Comparison of ENCODE assay signal across 18 mouse cellular contexts in genomic region chr9:23035306-23035705, GRCm38 (mm10).
DNase-seq lines count a peak whose midpoint lies in the region; ATAC-seq and TF ChIP-seq lines count a peak whose summit lies in the region.
"Had no signal": no experiment of that assay in that cellular context is flagged by ENCODE, and none has a peak within 500 bp of the region (broad histone marks: within the 10 kb centered on the region; RNA-seq: fewer than 3 reads in every experiment).

No protein-coding gene starts in this region.

- no peaks in the 10 kb centered on the region; the same call in 1 of the 2 replicates for H3K4me1 ChIP-seq in liver, adult 2 months (ENCODE audit: control insufficient read depth, insufficient read depth, low read length)
- H3K4me1 ChIP-seq in liver, embryonic 12.5 days, result no peaks in the 10 kb centered on the region
- peaks cover 18% of the 10 kb centered on the region for H3K4me1 ChIP-seq in neural tube, embryonic 14.5 days (ENCODE audit: control insufficient read depth, insufficient read depth, low read length)
- peaks cover 6% of the 10 kb centered on the region for H3K4me1 ChIP-seq in forebrain, embryonic 14.5 days (ENCODE audit: control insufficient read depth, insufficient read depth, low read length)

- peak overlapping the region; percentile 59; the same call in 1 of the 2 replicates for H3K27ac ChIP-seq in liver, adult 2 months (replicated peaks; ENCODE audit: insufficient read depth, low read depth, low read length)
- no peak overlapping the region for H3K27ac ChIP-seq in liver, embryonic 12.5 days
- H3K27ac ChIP-seq in neural tube, embryonic 14.5 days (ENCODE audit: low read depth, low read length), result no peak overlapping the region
- no peak overlapping the region for H3K27ac ChIP-seq in forebrain, embryonic 14.5 days (ENCODE audit: low read depth, low read length)
- H3K27ac ChIP-seq: forebrain, embryonic 12.5 days; heart, embryonic 15.5 days; hindbrain, embryonic 14.5 days; layer of hippocampus, adult 2 months; limb, embryonic 15.5 days had no signal

- WGBS in liver, adult 2 months, result 64% methylated on average over 6 of the region's 6 CpGs
- WGBS in liver, embryonic 12.5 days (ENCODE audit: insufficient replicate concordance), result 6% methylated on average over 6 of the region's 6 CpGs
- 79% methylated on average over 6 of the region's 6 CpGs for WGBS in neural tube, embryonic 14.5 days
- WGBS in forebrain, embryonic 14.5 days, result 81% methylated on average over 6 of the region's 6 CpGs

- no peaks in the 10 kb centered on the region for H3K27me3 ChIP-seq in liver, adult 2 months (ENCODE audit: control insufficient read depth, insufficient read depth, low read length)
- peaks cover 28% of the 10 kb centered on the region for H3K27me3 ChIP-seq in liver, embryonic 12.5 days (replicated peaks)
- H3K27me3 ChIP-seq in neural tube, embryonic 14.5 days (ENCODE audit: control insufficient read depth, insufficient read depth, low read length), result no peaks in the 10 kb centered on the region
- no peaks in the 10 kb centered on the region for H3K27me3 ChIP-seq in forebrain, embryonic 14.5 days (replicated peaks; ENCODE audit: control insufficient read depth, insufficient read depth, low read length)

- TF ChIP-seq POLR2A in liver, adult 2 months (IDR thresholded peaks at IDR 0.05; ENCODE audit: extremely low read depth, insufficient read depth, low read length), result no peak

- peak; percentile 27 for DNase-seq in heart, adult 8-10 months (ENCODE audit: low spot score)
- no peak for DNase-seq in heart, adult 9 months (ENCODE audit: low spot score in 2 of 2)
- no peak for DNase-seq in liver, adult 2 months (ENCODE audit: extremely low read depth, low read depth, low spot score)
- DNase-seq in neural tube, embryonic 10.5 days (ENCODE audit: extremely low spot score, low spot score), result no peak
- no peak for DNase-seq in embryo, embryonic 9.5 days (ENCODE audit: extremely low spot score)
- no peak for DNase-seq in forebrain, embryonic 14.5 days (ENCODE audit: low spot score)
- DNase-seq: B cell, adult 2 months; cerebellum, adult 2 months; gastrocnemius, postnatal 14 days; kidney, postnatal 14 days; liver, postnatal 0 days had no signal

- no peak overlapping the region for H3K9ac ChIP-seq in liver, adult 2 months (ENCODE audit: low read depth, low read length)
- no peak overlapping the region for H3K9ac ChIP-seq in liver, embryonic 12.5 days
- 0 out of 2 replicates have a peak overlapping the region, but pooled peaks have one; percentile 7 for H3K9ac ChIP-seq in neural tube, embryonic 14.5 days (replicated peaks; ENCODE audit: low read depth, low read length)
- no peak overlapping the region for H3K9ac ChIP-seq in forebrain, embryonic 14.5 days (ENCODE audit: low read length)
- H3K9ac ChIP-seq: forebrain, embryonic 12.5 days; hindbrain, embryonic 14.5 days; limb, embryonic 15.5 days; liver, postnatal 0 days had no signal

- H3K9me3 ChIP-seq in liver, embryonic 12.5 days (replicated peaks), result no peaks in the 10 kb centered on the region
- no peaks in the 10 kb centered on the region for H3K9me3 ChIP-seq in neural tube, embryonic 14.5 days (ENCODE audit: control insufficient read depth, low read length)
- H3K9me3 ChIP-seq in forebrain, embryonic 14.5 days (replicated peaks; ENCODE audit: control insufficient read depth, low read length), result no peaks in the 10 kb centered on the region
- H3K9me3 ChIP-seq: forebrain, embryonic 12.5 days; heart, embryonic 15.5 days; limb, embryonic 15.5 days had no signal

- H3K79me2 ChIP-seq in liver, adult 2 months (ENCODE audit: control insufficient read depth, insufficient read depth, low read length), result no peaks in the 10 kb centered on the region

- TF ChIP-seq CTCF in liver, adult 2 months (IDR thresholded peaks at IDR 0.05; ENCODE audit: low read depth, low read length), result no peak

- no peaks in the 10 kb centered on the region for H3K36me3 ChIP-seq in liver, adult 2 months (ENCODE audit: control insufficient read depth, insufficient read depth, low read length)
- no peaks in the 10 kb centered on the region for H3K36me3 ChIP-seq in liver, embryonic 12.5 days
- H3K36me3 ChIP-seq in neural tube, embryonic 14.5 days (ENCODE audit: control insufficient read depth, insufficient read depth, low read length), result no peaks in the 10 kb centered on the region
- no peaks in the 10 kb centered on the region for H3K36me3 ChIP-seq in forebrain, embryonic 14.5 days (ENCODE audit: control insufficient read depth, insufficient read depth, low read length)
- H3K36me3 ChIP-seq: forebrain, embryonic 12.5 days; heart, embryonic 15.5 days; limb, embryonic 15.5 days had no signal

- ATAC-seq in liver, embryonic 12.5 days, result no peak
- no peak for ATAC-seq in neural tube, embryonic 14.5 days (ENCODE audit: low read depth)
- ATAC-seq in forebrain, embryonic 14.5 days, result no peak
- ATAC-seq: liver, postnatal 0 days had no signal

- no peak overlapping the region for H3K4me2 ChIP-seq in liver, embryonic 12.5 days
- H3K4me2 ChIP-seq in neural tube, embryonic 14.5 days (ENCODE audit: low read depth, low read length), result no peak overlapping the region
- no peak overlapping the region for H3K4me2 ChIP-seq in forebrain, embryonic 14.5 days (ENCODE audit: low read length)

- H3K4me3 ChIP-seq in liver, adult 2 months (ENCODE audit: insufficient read depth, low read depth, low read length), result no peak overlapping the region
- H3K4me3 ChIP-seq in liver, embryonic 12.5 days, result no peak overlapping the region
- no peak overlapping the region for H3K4me3 ChIP-seq in neural tube, embryonic 14.5 days (ENCODE audit: low read depth, low read length)
- H3K4me3 ChIP-seq in forebrain, embryonic 14.5 days (ENCODE audit: low read depth, low read length), result no peak overlapping the region
